Mouse (Mus musculus): ENCODE results near the gene Mrpl51. TPM values are rescaled to one million over a fixed set of nuclear protein-coding genes. Genes with fewer than 3 reads are reported as not detected.

Mrpl51 gene
- polyA plus RNA-seq (2016; fragmentation: Nextera tagmentation; extraction: Ambion mirVana), result 163 and 165 TPM in 2 replicates

GRCm38 (mm10) chr6:125191332-125192015, at the start of gene Mrpl51, which contains the start of gene Ncapd2:
Mrpl51 (plus strand) TSS chr6:125191801.
Ncapd2 (minus strand) TSS chr6:125191701.
- Histone ChIP-seq H3K4me2 (replicated peaks) (peak within 1 kb of the TSS; percentile 66), H3K4me3 (peak within 1 kb of the TSS; percentile 64), H3K36me3 (peaks cover 43% of the 10 kb centered on the region), H3K9ac (peak within 1 kb of the TSS; percentile 78), H3K4me1 (peaks cover 14% of the 10 kb centered on the region), H3K9me3 (replicated peaks) (no peaks in the 10 kb centered on the region), H3K27ac (peak within 1 kb of the TSS; percentile 99), H3K27me3 (no peaks in the 10 kb centered on the region)
- WGBS, result under 1% methylated on average over 54 of the region's 54 CpGs
- peak; percentile 99 for ATAC-seq (ENCODE audit: low FRiP score)

- Histone ChIP-seq H3K36me3 (peaks cover 60% of the 10 kb centered on the region), H3K27me3 (no peaks in the 10 kb centered on the region), H3K4me2 (replicated peaks) (no peak overlapping the region), H3K9ac (no peak overlapping the region), H3K9me3 (replicated peaks) (no peaks in the 10 kb centered on the region), H3K4me3 (no peak overlapping the region), H3K4me1 (peaks cover 26% of the 10 kb centered on the region), H3K27ac (no peak overlapping the region)
- 92% methylated on average over 8 of the region's 8 CpGs for WGBS
- ATAC-seq (ENCODE audit: low FRiP score), result no peak
Observed at GRCm38 (mm10) chr6:125142436-125142835, 49.2 kb upstream of the Mrpl51 start.

DNA sequence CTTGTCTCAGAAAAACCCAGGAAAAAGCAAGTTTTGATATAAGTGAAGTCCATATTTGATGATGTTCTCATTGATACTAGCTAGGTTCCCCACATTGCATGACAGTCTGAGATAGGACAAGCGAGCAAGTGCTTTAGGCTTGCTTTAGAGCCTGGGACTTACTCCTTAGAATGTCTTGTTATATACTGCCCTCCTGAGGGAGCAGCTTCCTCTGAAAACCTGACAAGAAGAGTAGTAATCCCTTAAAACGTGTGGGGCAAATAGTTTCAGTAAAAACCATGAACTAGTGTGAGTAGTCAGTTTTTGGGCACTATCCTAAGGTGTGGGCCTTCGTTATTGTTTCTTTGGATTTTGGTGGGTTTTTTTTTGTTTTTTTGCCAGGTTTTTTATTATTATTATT, 48.5 kb upstream of the Mrpl51 start:
- Histone ChIP-seq H3K27ac (no peak overlapping the region), H3K4me2 (replicated peaks) (no peak overlapping the region), H3K4me3 (no peak overlapping the region), H3K4me1 (peaks cover 33% of the 10 kb centered on the region), H3K9me3 (replicated peaks) (no peaks in the 10 kb centered on the region), H3K36me3 (peaks cover 54% of the 10 kb centered on the region), H3K27me3 (no peaks in the 10 kb centered on the region), H3K9ac (no peak overlapping the region)
- WGBS, result 84% methylated on average over 3 of the region's 3 CpGs
- no peak for ATAC-seq (ENCODE audit: low FRiP score)

DNA sequence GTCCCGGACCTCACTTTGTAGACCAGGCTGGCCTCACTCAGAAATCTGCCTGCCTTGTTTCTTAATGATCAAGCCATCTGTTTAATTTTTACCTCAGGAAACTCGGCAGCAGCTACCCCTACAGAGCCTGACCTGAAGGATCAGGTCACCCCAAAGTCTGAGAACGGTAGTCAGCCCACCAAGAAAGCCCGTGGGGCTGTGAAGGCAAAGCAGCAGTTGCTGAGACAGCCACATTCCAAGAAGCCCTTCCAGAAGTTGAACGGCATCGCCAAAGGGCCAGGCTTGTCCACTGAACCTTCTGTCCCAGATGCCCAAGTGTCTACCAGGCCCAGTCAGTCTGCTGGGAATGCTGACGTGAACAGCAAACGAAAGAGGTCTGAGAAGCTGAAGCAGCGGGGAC, 47.7 kb upstream of the Mrpl51 start:
- Histone ChIP-seq H3K9ac (no peak overlapping the region), H3K27ac (no peak overlapping the region), H3K36me3 (peaks cover 46% of the 10 kb centered on the region), H3K9me3 (replicated peaks) (no peaks in the 10 kb centered on the region), H3K4me2 (replicated peaks) (no peak overlapping the region), H3K27me3 (no peaks in the 10 kb centered on the region), H3K4me3 (no peak overlapping the region), H3K4me1 (peaks cover 41% of the 10 kb centered on the region)
- no peak for ATAC-seq (ENCODE audit: low FRiP score)
- 86% methylated on average over 9 of the region's 9 CpGs for WGBS

DNA sequence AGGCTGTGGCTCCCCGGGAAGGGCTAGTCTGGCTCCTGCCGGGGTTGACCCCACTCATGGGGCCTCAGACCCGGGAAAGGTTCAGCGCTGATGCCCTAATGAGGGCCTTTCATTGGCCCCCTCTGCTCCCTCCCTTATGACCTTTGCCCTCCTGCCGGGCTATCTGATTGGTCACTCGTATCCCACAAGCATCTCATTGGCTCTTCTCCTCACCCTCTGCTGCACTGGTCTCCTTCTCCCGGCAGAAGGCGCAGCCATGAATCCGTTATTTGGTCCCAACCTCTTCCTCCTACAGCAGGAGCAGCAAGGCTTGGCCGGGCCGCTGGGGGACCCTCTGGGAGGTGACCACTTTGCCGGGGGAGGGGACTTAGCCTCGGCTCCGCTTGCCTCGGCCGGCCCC, 46.6 kb upstream of the Mrpl51 start, which contains the start of gene Iffo1:
TSS of gene Iffo1 (plus strand) at position 241 of the 400 bp plus-strand sequence.
- Histone ChIP-seq H3K27ac (peak within 1 kb of the TSS; percentile 93), H3K4me2 (replicated peaks) (peak within 1 kb of the TSS; percentile 72), H3K4me3 (peak within 1 kb of the TSS; percentile 76), H3K9ac (peak within 1 kb of the TSS; percentile 83), H3K36me3 (peaks cover 35% of the 10 kb centered on the region), H3K9me3 (replicated peaks) (no peaks in the 10 kb centered on the region), H3K27me3 (no peaks in the 10 kb centered on the region), H3K4me1 (peaks cover 46% of the 10 kb centered on the region)
- peak; percentile 95 for ATAC-seq (ENCODE audit: low FRiP score)
- under 1% methylated on average over 16 of the region's 16 CpGs for WGBS

DNA sequence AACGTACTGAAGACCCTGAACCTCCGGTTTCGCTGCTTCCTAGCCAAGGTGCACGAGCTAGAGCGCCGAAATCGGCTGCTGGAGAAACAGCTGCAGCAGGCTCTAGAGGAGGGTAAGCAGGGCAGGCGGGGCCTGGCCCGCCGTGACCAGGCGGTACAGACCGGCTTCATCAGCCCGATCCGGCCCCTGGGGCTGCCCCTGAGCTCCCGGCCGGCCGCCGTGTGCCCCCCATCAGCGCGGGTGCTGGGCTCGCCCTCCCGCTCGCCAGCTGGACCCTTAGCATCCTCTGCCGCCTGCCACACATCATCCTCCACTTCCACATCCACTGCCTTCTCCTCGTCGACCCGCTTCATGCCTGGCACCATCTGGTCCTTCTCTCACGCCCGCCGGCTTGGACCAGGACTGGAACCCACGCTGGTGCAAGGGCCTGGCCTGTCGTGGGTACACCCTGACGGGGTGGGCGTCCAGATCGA, 46.1 kb upstream of the Mrpl51 start:
- H3K27me3 ChIP-seq, result no peaks in the 10 kb centered on the region
- H3K9ac ChIP-seq, result peak overlapping the region; percentile 83
- H3K36me3 ChIP-seq, result peaks cover 30% of the 10 kb centered on the region
- H3K4me3 ChIP-seq, result peak overlapping the region; percentile 76
- ATAC-seq (ENCODE audit: low FRiP score), result peak; percentile 76
- peak overlapping the region; percentile 93 for H3K27ac ChIP-seq
- WGBS, result under 1% methylated on average over 29 of the region's 35 CpGs
- peaks cover 46% of the 10 kb centered on the region for H3K4me1 ChIP-seq
- H3K4me2 ChIP-seq (replicated peaks), result peak overlapping the region; percentile 72
- H3K9me3 ChIP-seq (replicated peaks), result no peaks in the 10 kb centered on the region

GRCm38 (mm10) chr6:125146148-125146547, 45.5 kb upstream of the Mrpl51 start:
- peak overlapping the region; percentile 76 for H3K4me3 ChIP-seq
- H3K27me3 ChIP-seq, result no peaks in the 10 kb centered on the region
- H3K36me3 ChIP-seq, result peaks cover 27% of the 10 kb centered on the region
- H3K9ac ChIP-seq, result peak overlapping the region; percentile 83
- peaks cover 46% of the 10 kb centered on the region for H3K4me1 ChIP-seq
- no peaks in the 10 kb centered on the region for H3K9me3 ChIP-seq (replicated peaks)
- ATAC-seq (ENCODE audit: low FRiP score), result no peak
- H3K4me2 ChIP-seq (replicated peaks), result peak overlapping the region; percentile 72
- H3K27ac ChIP-seq, result no peak overlapping the region
- 54% methylated on average over 7 of the region's 7 CpGs for WGBS

DNA sequence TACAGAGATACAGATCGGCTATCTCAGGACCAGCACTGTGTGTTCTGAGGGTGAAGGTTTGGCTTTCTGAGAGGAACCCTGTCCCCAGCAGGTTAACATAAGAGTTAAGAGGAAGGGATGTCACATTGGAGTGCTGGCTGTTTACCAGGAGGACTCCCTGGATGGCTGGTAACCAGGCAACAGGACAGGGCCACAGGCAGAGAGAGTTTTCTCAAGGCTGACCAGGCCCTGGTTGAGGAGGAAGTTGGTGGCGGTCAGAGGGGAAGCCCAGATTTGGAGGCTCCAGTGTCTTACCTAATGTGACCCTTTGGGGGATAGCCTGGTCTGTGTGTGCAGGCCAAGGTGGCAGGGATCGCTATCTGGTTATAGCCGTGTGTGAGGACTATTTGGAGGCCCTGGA, 44.8 kb upstream of the Mrpl51 start:
- H3K4me2 ChIP-seq (replicated peaks), result peak overlapping the region; percentile 72
- peak overlapping the region; percentile 48 for H3K27ac ChIP-seq
- no peak for ATAC-seq (ENCODE audit: low FRiP score)
- H3K4me3 ChIP-seq, result peak overlapping the region; percentile 10
- 90% methylated on average over 4 of the region's 4 CpGs for WGBS
- no peaks in the 10 kb centered on the region for H3K27me3 ChIP-seq
- peak overlapping the region; percentile 55; the same call in 1 of the 2 replicates for H3K9ac ChIP-seq
- H3K36me3 ChIP-seq, result peaks cover 27% of the 10 kb centered on the region
- H3K4me1 ChIP-seq, result peaks cover 46% of the 10 kb centered on the region
- H3K9me3 ChIP-seq (replicated peaks), result no peaks in the 10 kb centered on the region

GRCm38 (mm10) chr6:125147329-125147728, 44.3 kb upstream of the Mrpl51 start:
- H3K4me1 ChIP-seq, result peaks cover 46% of the 10 kb centered on the region
- 0 out of 2 replicates have a peak overlapping the region, but pooled peaks have one; percentile 7 for H3K4me3 ChIP-seq
- no peaks in the 10 kb centered on the region for H3K9me3 ChIP-seq (replicated peaks)
- ATAC-seq (ENCODE audit: low FRiP score), result no peak
- 52% methylated on average over 10 of the region's 10 CpGs for WGBS
- H3K36me3 ChIP-seq, result peaks cover 25% of the 10 kb centered on the region
- H3K27ac ChIP-seq, result peak overlapping the region; percentile 48
- H3K27me3 ChIP-seq, result no peaks in the 10 kb centered on the region
- H3K4me2 ChIP-seq (replicated peaks), result peak overlapping the region; percentile 72
- H3K9ac ChIP-seq, result peak overlapping the region; percentile 55; the same call in 1 of the 2 replicates

DNA sequence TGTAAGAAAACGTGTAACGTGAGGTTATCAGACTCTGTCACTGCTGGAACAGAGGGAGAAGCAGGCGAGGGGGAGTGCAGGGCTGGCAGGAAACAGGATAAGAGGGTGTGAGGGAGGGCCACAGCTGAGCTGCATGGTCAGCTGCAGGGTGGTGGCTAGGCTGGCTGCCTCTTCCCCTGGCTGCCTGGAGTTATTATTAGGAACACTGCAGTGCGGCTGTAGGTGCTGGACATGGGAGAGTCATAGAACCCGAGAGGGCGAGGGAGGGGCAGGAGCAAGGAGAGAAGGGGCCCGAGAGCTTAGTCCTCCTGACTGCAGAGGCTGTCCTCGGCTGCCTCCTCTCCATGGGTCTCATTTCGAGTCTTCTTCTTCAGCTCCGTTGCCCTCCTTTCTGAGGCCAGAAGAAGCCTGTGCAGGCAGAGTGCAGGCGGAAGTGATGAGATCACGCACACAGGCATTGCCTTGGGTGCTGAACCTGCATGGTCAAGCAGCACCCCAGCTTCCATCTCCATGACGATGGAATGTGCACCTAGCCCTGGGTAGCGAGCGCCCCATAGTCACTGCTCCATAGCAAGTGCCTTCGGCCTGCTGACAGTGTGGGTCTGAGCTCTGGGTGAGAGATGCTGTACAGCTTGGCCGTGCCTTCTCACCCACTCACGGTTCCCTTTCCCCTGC, 43.2 kb upstream of the Mrpl51 start:
- 69% methylated on average over 18 of the region's 18 CpGs for WGBS
- H3K4me2 ChIP-seq (replicated peaks), result peak overlapping the region; percentile 72
- peaks cover 34% of the 10 kb centered on the region for H3K36me3 ChIP-seq
- no peak for ATAC-seq (ENCODE audit: low FRiP score)
- H3K9ac ChIP-seq, result peak overlapping the region; percentile 47; the same call in 1 of the 2 replicates
- H3K27ac ChIP-seq, result peak overlapping the region; percentile 30; the same call in 1 of the 2 replicates
- H3K4me1 ChIP-seq, result peaks cover 46% of the 10 kb centered on the region
- H3K27me3 ChIP-seq, result no peaks in the 10 kb centered on the region
- H3K4me3 ChIP-seq, result 0 out of 2 replicates have a peak overlapping the region, but pooled peaks have one; percentile 0
- H3K9me3 ChIP-seq (replicated peaks), result no peaks in the 10 kb centered on the region

- H3K9ac ChIP-seq, result peak overlapping the region; percentile 47; the same call in 1 of the 2 replicates
- H3K27ac ChIP-seq, result peak overlapping the region; percentile 12; the same call in 1 of the 2 replicates
- no peaks in the 10 kb centered on the region for H3K27me3 ChIP-seq
- peaks cover 46% of the 10 kb centered on the region for H3K4me1 ChIP-seq
- H3K4me3 ChIP-seq, result no peak overlapping the region
- H3K4me2 ChIP-seq (replicated peaks), result peak overlapping the region; percentile 72; the same call in 1 of the 2 replicates
- peaks cover 34% of the 10 kb centered on the region for H3K36me3 ChIP-seq
- no peak for ATAC-seq (ENCODE audit: low FRiP score)
- WGBS, result 85% methylated on average over 16 of the region's 16 CpGs
- no peaks in the 10 kb centered on the region for H3K9me3 ChIP-seq (replicated peaks)
Observed at GRCm38 (mm10) chr6:125148926-125149568, 42.6 kb upstream of the Mrpl51 start.

GRCm38 (mm10) chr6:125149569-125149950, 42.0 kb upstream of the Mrpl51 start:
- H3K4me2 ChIP-seq (replicated peaks), result no peak overlapping the region
- H3K4me1 ChIP-seq, result peaks cover 43% of the 10 kb centered on the region
- H3K4me3 ChIP-seq, result no peak overlapping the region
- ATAC-seq (ENCODE audit: low FRiP score), result no peak
- no peaks in the 10 kb centered on the region for H3K27me3 ChIP-seq
- peaks cover 32% of the 10 kb centered on the region for H3K36me3 ChIP-seq
- peak overlapping the region; percentile 39; the same call in 1 of the 2 replicates for H3K9ac ChIP-seq
- H3K9me3 ChIP-seq (replicated peaks), result no peaks in the 10 kb centered on the region
- no peak overlapping the region for H3K27ac ChIP-seq
- 65% methylated on average over 7 of the region's 7 CpGs for WGBS

All from hindbrain, embryonic 12.5 days (tissue).